Mouse (Mus musculus): ENCODE data around the gene Szrd1. TPM values are rescaled to one million over a fixed set of nuclear protein-coding genes. Genes with fewer than 3 reads are reported as not detected.
A peak's percentile ranks its signal among the peaks of the same experiment; 100 is the strongest.

Szrd1 gene
- 29.0 and 42.6 TPM in 2 replicates for total RNA-seq (2014; fragmentation: Nextera tagmentation)
- 33.3 and 37.4 TPM in 2 replicates for total RNA-seq (2017)

DNA sequence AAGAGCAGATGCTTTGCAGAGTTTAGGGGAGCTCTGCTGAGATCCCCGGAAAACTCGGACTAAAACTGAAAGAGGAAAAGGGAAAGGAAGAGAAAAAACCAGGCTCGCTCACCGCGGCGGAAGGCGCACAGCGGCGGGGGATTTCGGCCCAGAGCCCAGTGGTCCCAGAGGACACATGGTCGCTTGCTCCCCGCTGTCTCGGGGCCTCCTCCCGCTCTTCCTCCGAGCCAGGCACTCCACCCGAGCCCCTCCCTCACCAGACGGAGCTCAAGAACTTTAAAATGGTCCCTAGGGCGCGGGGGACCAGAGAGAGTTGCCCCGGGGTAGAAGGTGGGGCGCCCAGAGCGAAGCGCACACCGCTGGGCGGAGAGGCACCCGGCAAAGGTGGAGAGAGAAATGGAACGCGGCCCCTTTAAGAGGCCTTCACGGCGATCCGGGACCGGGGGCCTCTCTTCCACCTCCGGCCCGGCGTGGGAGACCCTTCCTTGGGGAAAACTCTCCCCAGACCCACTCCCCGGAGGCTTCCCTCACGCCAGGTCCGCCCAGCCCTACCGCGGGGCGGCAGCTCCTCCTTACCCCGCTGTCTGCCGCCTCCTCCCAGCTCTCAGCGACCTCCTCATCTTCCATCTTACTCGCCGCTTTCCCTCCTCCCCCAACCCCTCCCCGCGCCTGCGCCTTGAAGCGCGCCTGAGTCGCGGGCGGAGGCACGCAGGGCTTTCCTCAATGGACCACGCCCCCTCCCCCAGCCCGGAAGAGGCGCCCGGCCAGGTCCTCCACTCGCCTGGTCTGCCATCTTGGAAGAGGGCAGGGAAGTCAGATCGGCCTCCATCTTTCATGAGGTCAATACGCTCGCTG is at the start of gene Szrd1:
Gene Szrd1, minus strand, starts transcription at position 660 of the 855 bp plus-strand sequence.
- ATAC-seq (replicated peaks; ENCODE audit: low FRiP score, low TSS enrichment, poor library complexity, severe bottlenecking), result peak; percentile 90

DNA sequence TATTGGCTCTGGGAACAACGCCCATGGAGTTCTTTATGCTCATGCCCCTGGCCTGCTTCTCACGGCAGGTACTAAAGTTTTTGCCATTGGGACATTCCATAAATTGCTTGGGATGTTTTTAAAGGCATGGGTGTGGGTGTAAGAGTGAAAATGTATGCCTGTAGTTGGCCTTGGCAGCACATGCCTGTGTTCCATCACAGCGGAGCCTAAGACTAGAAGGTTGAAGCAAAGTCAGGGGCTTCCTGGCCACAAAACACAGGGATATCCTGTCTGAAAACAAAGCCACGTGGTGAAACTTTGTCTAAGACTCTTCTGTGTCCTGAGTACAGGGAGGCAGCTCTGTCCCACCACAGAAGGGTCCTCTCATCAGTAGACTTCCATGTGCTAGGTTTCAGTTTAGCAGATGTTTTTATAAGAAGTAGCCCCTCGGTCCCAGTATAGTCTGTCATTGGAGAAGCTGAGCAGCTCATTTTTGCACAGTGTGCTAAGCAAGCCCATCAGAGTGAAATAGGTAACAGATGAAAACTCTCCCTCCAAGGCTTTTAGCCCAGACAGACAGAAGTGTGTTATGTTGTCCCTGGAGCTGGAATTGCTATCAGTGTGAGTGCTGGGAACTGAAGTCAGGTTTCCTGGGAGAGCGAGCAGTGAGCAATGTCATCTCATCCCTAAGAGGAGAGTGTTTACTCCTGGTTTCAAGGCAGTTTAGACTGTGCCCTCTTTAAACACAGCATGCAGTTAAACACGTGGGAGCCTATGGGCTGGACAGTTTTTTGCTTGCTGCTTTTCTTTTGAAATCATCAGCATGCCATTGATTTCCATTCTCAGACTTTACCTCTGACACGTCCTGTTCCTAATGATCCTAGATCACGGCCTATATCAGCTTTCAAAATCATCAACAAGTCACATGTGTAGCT is 47.6 kb upstream of the Szrd1 start:
- ATAC-seq (replicated peaks; ENCODE audit: low FRiP score, low TSS enrichment, poor library complexity, severe bottlenecking), result no peak

DNA sequence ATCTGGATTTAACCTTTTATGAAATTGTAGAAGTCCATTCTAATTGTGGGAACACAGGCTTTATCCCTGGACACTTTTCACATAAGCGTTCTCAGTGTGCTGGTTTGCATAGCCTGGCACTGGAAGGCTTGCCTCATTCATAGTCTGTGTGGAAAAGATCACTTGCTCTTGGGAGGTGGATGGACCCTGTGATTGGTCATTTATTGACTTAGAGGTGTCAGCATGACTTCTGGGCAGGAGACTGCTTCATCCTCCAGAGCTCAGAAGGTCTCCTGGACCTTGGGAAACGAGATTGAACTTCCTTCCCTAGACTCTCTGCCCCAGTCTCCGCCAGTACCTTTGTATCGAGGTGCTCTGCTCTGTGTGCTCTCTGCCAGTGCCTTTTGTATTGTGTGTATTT is 44.9 kb upstream of the Szrd1 start:
- ATAC-seq (replicated peaks; ENCODE audit: low FRiP score, low TSS enrichment, poor library complexity, severe bottlenecking), result no peak

DNA sequence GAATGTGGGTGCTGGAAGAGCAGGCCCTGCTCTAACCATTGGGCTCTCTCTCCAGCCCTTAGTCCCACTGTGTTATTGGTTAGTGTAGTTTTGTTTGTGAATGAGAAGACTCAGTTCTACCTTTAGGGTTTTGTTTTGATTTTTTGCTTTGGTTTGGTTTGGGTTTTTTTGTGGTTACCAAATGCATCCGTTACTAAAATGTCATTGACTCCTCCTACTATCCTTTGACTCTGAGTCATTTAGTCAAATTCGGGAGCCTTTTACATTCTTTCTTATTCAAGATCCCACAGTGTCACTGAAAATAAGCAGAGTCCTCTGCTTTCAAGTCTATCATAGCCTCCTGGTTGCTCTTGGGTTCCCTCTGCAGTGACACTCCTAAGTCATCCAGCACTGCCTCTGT is 44.4 kb upstream of the Szrd1 start:
- no peak for ATAC-seq (replicated peaks; ENCODE audit: low FRiP score, low TSS enrichment, poor library complexity, severe bottlenecking)

DNA sequence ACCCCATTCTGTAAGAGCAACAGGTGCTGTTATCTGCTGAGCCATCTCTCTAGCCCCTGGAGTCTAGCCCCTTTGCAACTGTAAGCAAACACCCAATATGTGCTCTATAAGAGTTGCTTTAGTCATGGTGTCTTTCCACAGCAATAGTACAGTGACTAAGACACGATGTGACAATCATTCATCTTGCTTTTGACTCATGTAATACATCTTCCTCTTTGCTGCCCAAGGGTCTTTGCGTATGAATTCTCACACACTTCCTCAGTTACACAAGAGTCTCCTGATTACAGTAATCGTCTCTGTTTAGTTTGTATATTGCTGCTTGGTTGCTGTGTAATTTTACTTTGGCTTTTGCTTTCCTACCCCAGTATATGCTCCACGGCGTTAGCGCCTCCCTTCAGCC is 42.4 kb upstream of the Szrd1 start:
- ATAC-seq (replicated peaks; ENCODE audit: low FRiP score, low TSS enrichment, poor library complexity, severe bottlenecking), result no peak

DNA sequence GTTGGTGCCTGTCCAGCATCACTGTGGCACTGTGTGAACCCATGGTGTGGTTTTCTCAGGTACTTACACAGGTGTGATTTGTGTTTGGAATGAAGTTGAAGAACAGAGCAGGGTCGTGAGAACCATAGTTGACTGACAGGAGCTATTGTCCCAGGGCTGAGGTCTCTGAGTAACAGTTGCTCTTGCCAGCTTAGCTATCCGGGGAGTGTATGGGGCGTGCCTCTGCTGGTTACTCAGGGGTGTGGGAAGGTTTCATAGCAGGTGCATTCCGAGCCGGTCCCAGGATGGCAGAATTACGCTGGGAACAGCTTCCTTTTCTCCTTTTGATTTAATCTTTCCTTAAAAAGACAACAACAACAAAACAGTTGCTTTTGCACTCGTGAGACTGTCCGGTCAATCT is 41.3 kb upstream of the Szrd1 start:
- ATAC-seq (replicated peaks; ENCODE audit: low FRiP score, low TSS enrichment, poor library complexity, severe bottlenecking), result no peak

DNA sequence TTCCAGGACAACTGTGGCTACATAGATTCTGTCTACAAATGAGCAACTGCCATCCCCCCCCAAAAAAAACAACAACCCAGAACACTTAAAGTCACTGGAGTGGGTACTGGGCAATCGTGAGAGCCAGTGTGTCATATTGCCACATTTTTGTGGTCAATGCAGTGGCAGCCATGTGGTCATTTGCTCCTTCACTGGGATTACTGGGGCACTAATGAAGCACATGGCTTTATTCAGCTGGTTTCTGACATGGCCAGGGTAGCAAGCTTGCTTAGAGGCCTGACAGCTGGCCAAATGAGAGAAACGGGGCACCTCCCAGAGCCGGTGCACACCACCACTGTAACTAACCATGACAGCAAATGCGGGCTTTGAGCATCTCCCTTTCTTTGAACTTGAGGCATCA is 38.9 kb upstream of the Szrd1 start:
- ATAC-seq (replicated peaks; ENCODE audit: low FRiP score, low TSS enrichment, poor library complexity, severe bottlenecking), result no peak

DNA sequence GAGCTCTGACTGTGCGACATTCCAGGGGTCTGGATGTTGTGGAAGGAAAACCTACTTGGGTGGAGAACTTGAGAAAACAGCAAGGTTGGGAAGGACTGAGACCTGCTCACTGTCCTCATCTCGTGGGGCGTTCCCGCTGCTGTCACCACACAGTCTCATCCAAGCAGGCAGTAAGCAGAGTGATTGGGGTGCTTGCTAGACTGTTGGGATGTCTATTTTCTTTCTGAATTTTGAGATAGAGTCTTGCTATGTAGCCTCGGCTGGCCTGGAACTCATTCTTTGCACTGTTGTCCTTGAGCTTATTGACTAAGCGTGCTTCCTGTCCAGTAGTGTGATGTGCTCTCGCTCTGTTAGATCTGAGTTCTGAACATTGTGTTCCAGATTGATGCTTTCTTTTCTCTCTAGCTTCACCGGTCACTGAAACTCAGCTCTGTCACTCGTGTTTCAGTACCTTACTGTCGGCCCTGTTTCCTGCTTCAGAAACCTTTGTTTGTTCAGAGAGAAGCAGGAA is 36.8 kb upstream of the Szrd1 start:
- ATAC-seq (replicated peaks; ENCODE audit: low FRiP score, low TSS enrichment, poor library complexity, severe bottlenecking), result no peak

DNA sequence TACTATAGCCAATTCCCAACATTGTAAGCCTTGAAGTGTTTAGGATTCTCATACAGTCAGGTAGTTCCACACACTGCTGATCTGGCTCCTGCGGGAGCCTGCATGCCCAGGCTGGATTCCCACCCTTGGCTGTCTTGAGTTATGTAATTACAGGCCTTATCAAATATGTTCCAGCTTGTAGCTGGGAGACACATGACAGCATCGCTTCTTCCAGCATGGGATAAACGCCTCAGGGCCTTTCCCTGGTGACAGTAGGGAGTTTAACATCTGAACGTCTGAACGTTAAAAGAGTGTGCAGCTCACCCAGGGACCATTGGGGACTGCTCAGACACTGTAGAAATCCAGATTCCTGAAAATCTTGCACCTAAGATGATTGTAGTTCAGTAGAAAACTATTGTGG is 36.2 kb upstream of the Szrd1 start:
- ATAC-seq (replicated peaks; ENCODE audit: low FRiP score, low TSS enrichment, poor library complexity, severe bottlenecking), result no peak

DNA sequence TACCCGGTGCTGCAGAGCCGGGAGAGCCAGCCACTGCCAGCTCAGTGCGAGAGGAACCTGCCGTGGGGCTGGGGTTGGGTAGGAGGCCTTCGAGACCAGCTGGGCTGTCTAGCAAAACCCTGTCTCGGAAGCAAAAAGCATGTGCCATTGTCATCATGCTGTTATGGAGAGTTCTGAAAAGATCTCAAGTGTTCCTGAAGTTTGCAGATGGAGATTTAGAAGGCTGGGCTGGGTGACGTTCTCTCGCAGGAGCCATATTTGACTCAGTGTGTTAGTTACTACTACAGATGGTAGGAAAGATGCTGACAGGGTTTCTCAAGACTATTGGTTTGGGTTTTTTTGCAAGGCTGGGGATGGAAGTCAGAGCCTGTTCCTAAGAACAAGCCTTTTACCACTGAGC is 32.5 kb upstream of the Szrd1 start:
- ATAC-seq (replicated peaks; ENCODE audit: low FRiP score, low TSS enrichment, poor library complexity, severe bottlenecking), result no peak

DNA sequence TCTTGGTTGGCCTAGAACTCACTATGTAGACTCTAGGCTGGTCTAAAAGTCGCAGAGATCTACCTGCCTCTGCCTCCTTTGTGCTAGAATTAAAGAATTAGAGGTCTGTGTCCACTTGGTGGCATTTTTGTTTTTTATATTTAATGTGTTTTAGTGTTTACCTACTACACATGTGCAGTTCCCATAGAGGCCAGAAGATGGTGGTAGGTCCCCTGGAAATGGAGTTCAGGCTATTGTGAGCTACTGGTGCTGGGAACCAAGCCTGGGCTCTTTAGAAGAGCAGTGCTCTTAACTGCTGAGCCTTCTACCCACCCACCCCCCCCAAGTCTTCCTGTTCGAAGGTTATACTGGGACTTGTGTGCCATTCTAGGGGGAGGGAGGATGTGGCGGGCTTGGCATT is 27.6 kb upstream of the Szrd1 start:
- 0 out of 2 replicates have a peak, but pooled peaks have one; percentile 23 for ATAC-seq (replicated peaks; ENCODE audit: low FRiP score, low TSS enrichment, poor library complexity, severe bottlenecking)

DNA sequence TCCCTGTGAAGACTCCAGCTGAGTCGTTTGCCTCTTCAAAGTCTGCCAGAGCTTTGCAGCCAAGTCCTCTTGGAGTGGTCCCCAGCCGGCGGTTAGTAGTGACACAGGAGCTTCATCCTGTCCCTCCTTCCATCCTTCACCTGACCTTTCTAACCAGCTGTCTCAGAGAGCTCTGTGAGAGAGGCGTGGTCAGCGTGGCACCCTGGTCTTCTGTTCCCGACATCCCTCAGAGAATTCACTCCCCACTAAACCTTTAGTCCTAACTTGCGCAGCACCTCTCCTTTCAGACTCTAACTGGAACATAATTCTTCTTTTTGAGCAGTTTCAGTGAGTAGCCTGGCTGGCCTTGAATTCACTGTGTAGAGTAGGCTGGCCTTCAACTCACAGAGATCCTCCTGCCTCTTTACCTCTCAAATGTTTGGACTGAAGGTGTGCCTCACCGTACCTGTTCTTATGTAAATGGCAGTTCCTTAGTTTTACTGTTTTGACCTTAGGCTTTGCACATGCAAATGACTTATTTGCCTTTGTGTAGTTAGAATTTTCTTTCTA is 26.2 kb upstream of the Szrd1 start:
- ATAC-seq (replicated peaks; ENCODE audit: low FRiP score, low TSS enrichment, poor library complexity, severe bottlenecking), result no peak

DNA sequence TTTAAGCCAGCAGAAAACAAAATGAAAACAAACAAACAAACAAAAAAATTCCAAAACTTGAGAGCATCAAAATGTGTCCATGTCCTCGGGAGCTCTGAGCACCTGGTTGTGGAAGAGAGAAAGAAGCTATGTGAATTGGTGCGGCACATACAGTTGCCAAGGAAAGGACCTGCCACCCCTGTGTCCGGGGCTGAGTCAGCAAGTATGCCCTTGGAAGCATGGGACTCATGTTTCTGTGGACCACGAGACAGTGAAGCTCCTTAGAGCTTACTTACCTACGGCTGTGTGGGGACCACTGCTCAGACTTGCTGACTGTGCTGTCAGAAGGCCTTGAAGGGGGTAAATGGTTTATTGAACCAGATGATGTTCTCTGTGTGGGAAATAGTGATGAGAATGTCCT is 24.2 kb upstream of the Szrd1 start:
- no peak for ATAC-seq (replicated peaks; ENCODE audit: low FRiP score, low TSS enrichment, poor library complexity, severe bottlenecking)

DNA sequence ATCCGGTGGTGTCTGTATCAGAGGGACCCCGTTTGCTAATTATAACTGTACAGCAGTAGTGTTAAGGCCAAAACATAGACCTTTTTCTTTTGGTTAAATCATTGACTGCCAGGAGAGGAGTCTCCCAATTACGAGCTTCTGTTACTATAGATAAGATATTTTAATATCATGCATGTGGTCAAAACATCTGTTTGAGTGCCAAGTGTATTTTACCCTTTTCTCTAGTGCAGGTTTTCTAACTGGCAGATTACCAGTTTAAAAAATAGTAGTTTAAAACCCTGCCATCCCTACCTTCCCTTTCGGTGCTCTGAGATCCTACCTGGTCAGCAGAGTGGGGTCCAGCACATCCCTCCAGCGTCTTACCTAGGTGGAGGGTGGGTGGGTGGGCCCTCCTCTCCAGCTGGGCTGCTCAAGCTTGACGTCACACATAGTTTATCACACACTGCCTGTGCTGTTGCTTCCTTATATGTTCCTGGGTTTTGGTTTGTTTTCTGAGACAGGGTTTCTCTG is 22.2 kb upstream of the Szrd1 start:
- ATAC-seq (replicated peaks; ENCODE audit: low FRiP score, low TSS enrichment, poor library complexity, severe bottlenecking), result peak; percentile 80

DNA sequence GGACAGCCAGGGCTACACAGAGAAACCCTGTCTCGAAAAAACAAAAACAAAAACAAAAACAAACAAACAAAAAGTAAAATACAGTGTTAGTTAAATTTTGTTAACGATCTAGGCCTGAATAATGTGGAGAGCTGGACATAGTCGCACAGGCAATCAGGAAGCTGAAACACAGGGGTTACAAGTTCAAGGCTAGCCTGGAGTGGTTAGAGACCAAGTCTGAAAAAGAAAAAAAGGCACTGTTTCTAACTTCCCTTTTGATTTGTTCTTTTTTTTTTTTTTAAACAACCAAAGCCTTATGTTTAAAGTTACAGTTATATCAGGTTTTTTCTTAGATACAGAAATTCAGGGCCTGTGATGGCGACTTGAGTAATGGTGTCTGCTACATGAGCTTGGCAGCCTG is 20.6 kb upstream of the Szrd1 start:
- no peak for ATAC-seq (replicated peaks; ENCODE audit: low FRiP score, low TSS enrichment, poor library complexity, severe bottlenecking)

DNA sequence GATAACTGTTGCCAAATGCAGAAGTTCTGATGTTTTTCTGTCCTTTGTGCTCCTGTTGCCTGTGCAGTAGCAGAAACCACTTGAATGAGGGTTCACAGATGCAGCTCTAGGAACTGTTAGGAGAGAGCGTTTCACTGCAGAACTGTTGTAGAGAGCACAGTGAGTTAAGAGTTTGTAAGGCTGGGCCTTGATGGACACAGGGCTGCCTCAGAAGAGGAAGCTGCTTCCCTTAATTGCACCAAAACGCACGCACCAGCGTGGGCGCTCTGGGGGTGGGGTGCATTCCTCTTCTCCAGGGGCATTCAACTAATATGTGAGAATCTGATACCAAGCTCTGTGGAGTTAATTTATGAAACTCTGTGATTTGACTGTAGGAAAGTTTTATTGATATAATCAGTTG is 20.1 kb upstream of the Szrd1 start:
- ATAC-seq (replicated peaks; ENCODE audit: low FRiP score, low TSS enrichment, poor library complexity, severe bottlenecking), result no peak

DNA sequence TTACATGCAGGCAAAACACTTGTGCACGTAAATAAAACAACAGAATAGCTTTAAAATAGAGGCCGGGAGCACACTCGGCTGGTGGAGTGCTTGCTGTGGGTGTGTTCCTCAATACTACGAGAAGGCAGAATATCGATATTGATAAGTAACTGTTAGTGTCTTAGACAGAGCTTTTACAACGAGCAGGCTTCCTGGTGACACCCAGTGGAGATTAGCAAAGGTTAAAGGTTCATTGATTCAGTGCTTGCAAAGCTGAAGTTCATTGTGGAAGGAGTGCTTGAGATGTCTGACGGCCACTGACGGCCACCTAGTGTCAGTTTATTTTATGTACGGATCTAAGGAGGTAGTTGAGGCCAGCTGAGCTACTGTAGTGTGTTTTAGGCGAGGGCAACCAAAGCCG is 19.5 kb upstream of the Szrd1 start:
- peak; percentile 32 for ATAC-seq (replicated peaks; ENCODE audit: low FRiP score, low TSS enrichment, poor library complexity, severe bottlenecking)

DNA sequence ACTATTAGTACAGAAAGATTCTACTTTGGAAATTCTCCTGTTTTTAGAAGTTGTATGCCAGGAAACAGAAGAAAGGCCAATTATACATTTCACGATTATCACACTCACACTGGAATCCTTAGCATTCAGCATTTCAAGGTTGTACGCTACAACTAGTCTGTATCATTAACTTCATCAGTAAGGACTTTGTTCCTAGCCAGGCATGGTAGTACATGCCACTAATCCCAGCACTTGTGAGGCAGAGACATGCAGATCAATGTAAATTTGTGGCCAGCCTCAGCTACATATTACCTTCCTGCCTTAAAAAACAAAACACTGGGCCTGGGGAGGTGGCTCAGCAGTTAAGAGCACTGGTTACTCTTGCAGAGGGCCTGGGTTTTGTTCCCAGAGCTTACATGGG is 19.0 kb upstream of the Szrd1 start:
- ATAC-seq (replicated peaks; ENCODE audit: low FRiP score, low TSS enrichment, poor library complexity, severe bottlenecking), result no peak

DNA sequence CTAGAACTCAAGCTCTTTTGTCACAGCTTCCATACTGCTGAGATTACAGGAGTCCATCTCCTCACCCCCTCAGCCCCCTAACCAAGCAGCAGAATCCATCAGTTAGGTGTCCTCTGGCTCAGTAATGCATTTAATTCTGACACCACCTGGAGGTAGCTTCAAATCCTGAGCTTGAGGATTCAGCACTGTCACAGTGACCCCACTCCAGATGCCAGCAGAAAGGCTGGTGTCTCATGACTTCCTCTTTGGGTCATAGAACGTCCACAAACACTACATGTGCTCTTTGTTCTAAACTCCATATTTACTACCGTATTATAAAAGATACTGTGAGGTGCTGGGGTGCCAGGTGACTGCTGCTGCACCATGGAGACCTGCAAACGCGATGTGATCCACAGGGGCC is 17.9 kb upstream of the Szrd1 start:
- no peak for ATAC-seq (replicated peaks; ENCODE audit: low FRiP score, low TSS enrichment, poor library complexity, severe bottlenecking)

DNA sequence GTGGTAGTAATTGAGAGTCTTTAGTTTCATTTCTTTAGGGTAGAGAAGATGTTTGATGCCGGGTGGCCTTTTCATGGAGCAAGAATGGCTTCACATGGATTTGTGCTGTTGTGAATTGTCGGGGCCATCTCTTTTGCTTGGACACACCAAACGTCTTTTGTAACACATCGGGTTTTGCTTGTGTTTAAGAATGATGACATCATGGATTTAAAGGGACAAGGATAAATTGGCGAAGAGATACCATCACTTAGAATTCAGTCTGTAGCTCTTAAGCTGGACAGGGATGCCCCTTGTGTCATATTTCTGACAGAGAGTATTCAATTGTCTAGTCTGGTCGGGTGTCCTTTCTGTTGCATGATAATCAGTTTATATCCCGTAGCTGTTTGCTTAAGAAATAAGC is 9.5 kb upstream of the Szrd1 start:
- ATAC-seq (replicated peaks; ENCODE audit: low FRiP score, low TSS enrichment, poor library complexity, severe bottlenecking), result no peak
